Mouse (Mus musculus): ENCODE measurements around the gene Atg5. TPM values are rescaled to one million over a fixed set of nuclear protein-coding genes. Genes with fewer than 3 reads are reported as not detected.

Gene Atg5
- polyA plus RNA-seq, 1 experiment from 2014 or later, result 49.2 TPM

GRCm38 (mm10) chr10:44356625-44357024 is 88.5 kb downstream of the Atg5 start:
- H3K4me2 ChIP-seq, result no peak overlapping the region
- H3K9ac ChIP-seq, result no peak overlapping the region
- H3K4me3 ChIP-seq, result no peak overlapping the region
- no peak for ATAC-seq (ENCODE audit: insufficient number of reproducible peaks, low FRiP score, low TSS enrichment, low read depth)
- H3K9me3 ChIP-seq, result no peaks in the 10 kb centered on the region
- H3K27me3 ChIP-seq, result no peaks in the 10 kb centered on the region
- H3K36me3 ChIP-seq, result no peaks in the 10 kb centered on the region
- 0 out of 2 replicates have a peak, but pooled peaks cover 4% of the 10 kb centered on the region for H3K4me1 ChIP-seq
- 89% methylated on average over 5 of the region's 5 CpGs for WGBS
- no peak overlapping the region for H3K27ac ChIP-seq

DNA sequence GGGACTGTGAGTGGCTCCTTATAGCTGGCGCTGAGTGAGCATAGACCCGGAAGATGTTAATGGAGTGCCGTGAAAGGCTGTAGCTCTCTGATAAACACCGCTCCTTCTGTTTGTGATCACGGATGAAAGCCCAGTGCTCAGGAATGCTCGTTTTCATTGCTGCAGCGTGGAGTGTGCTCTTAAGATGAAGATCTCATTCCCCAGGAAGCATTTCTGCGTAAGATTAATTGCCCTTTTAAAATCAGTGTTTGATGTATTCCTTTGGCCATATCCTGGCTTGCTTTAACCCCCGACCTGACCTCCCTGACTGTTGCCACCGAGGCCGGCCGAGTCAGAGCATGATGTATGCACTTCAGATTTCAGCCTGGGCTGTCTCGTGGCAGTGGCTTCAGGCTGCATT is 89.2 kb downstream of the Atg5 start:
- Histone ChIP-seq H3K9ac (no peak overlapping the region), H3K27ac (no peak overlapping the region), H3K9me3 (no peaks in the 10 kb centered on the region), H3K4me3 (no peak overlapping the region), H3K27me3 (no peaks in the 10 kb centered on the region), H3K36me3 (no peaks in the 10 kb centered on the region), H3K4me2 (no peak overlapping the region), H3K4me1 (0 out of 2 replicates have a peak, but pooled peaks cover 4% of the 10 kb centered on the region)
- whole genome bisulfite sequencing, result 19% methylated on average over 13 of the region's 13 CpGs
- ATAC-seq (ENCODE audit: insufficient number of reproducible peaks, low FRiP score, low TSS enrichment, low read depth), result no peak

- Histone ChIP-seq H3K9me3 (no peaks in the 10 kb centered on the region), H3K4me3 (no peak overlapping the region), H3K4me1 (0 out of 2 replicates have a peak, but pooled peaks cover 4% of the 10 kb centered on the region), H3K9ac (no peak overlapping the region), H3K4me2 (no peak overlapping the region), H3K27ac (no peak overlapping the region), H3K27me3 (no peaks in the 10 kb centered on the region), H3K36me3 (no peaks in the 10 kb centered on the region)
- no peak for ATAC-seq (ENCODE audit: insufficient number of reproducible peaks, low FRiP score, low TSS enrichment, low read depth)
- 87% methylated on average over 6 of the region's 6 CpGs for WGBS
Observed at GRCm38 (mm10) chr10:44358816-44359215, 90.7 kb downstream of the Atg5 start.

- Histone ChIP-seq H3K4me1 (0 out of 2 replicates have a peak, but pooled peaks cover 4% of the 10 kb centered on the region), H3K9ac (no peak overlapping the region), H3K27me3 (no peaks in the 10 kb centered on the region), H3K9me3 (no peaks in the 10 kb centered on the region), H3K4me3 (no peak overlapping the region), H3K27ac (no peak overlapping the region), H3K4me2 (no peak overlapping the region), H3K36me3 (no peaks in the 10 kb centered on the region)
- ATAC-seq (ENCODE audit: insufficient number of reproducible peaks, low FRiP score, low TSS enrichment, low read depth), result no peak
- 67% methylated on average over 11 of the region's 11 CpGs for WGBS
Observed at GRCm38 (mm10) chr10:44360632-44361031, 92.5 kb downstream of the Atg5 start.

GRCm38 (mm10) chr10:44362435-44362834 is 94.3 kb downstream of the Atg5 start:
- 75% methylated on average over 5 of the region's 5 CpGs for WGBS
- Histone ChIP-seq H3K27me3 (no peaks in the 10 kb centered on the region), H3K4me3 (no peak overlapping the region), H3K4me2 (no peak overlapping the region), H3K9ac (no peak overlapping the region), H3K4me1 (0 out of 2 replicates have a peak, but pooled peaks cover under 1% of the 10 kb centered on the region), H3K9me3 (no peaks in the 10 kb centered on the region), H3K27ac (no peak overlapping the region), H3K36me3 (no peaks in the 10 kb centered on the region)
- ATAC-seq (ENCODE audit: insufficient number of reproducible peaks, low FRiP score, low TSS enrichment, low read depth), result no peak

DNA sequence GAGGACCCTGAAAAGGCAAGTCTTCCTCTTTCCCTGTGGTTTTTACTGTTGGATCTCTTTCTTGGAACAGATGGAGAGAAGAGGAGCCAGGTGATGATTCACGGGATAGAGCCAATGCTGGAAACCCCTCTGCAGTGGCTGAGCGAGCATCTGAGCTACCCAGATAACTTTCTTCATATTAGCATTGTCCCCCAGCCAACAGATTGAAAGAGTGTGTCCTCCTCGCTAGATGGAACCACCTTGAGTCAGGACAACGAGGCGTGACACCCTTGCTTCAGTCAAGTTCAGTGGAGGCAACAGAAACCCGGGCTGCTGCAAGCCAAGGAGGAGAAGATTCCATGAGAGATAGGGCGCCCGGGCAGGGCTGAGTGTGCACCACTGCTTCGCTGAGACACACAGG is 94.7 kb downstream of the Atg5 start:
- Histone ChIP-seq H3K4me3 (no peak overlapping the region), H3K9me3 (no peaks in the 10 kb centered on the region), H3K9ac (no peak overlapping the region), H3K4me1 (no peaks in the 10 kb centered on the region), H3K4me2 (no peak overlapping the region), H3K27ac (no peak overlapping the region), H3K27me3 (no peaks in the 10 kb centered on the region), H3K36me3 (no peaks in the 10 kb centered on the region)
- WGBS, result 79% methylated on average over 9 of the region's 9 CpGs
- no peak for ATAC-seq (ENCODE audit: insufficient number of reproducible peaks, low FRiP score, low TSS enrichment, low read depth)

DNA sequence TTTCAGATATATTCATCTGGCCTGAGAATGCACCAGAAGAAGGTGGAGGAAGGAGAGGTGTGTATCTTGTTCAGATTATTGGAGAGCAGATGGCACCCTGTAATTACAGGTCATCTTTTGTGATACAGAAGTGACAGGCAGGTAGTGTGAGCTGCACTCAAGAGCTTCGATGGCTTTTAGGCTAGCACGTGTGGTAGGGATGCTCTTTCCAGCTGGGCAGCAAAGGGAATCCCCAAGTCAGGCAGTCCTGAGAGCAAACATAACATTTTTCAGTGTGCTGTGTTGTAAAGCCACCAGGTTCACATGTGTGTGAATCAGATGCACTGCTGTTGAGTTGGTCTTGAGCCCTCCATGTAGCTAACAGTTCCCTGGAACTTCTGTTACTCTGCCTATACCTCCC is 98.0 kb downstream of the Atg5 start:
- Histone ChIP-seq H3K4me2 (no peak overlapping the region), H3K27me3 (no peaks in the 10 kb centered on the region), H3K9ac (no peak overlapping the region), H3K4me3 (no peak overlapping the region), H3K36me3 (no peaks in the 10 kb centered on the region), H3K9me3 (no peaks in the 10 kb centered on the region), H3K4me1 (peaks cover 7% of the 10 kb centered on the region), H3K27ac (no peak overlapping the region)
- WGBS, result 78% methylated on average over 2 of the region's 2 CpGs
- ATAC-seq (ENCODE audit: insufficient number of reproducible peaks, low FRiP score, low TSS enrichment, low read depth), result no peak

GRCm38 (mm10) chr10:44367043-44367442 is 98.9 kb downstream of the Atg5 start:
- H3K27me3 ChIP-seq, result no peaks in the 10 kb centered on the region
- peaks cover 7% of the 10 kb centered on the region for H3K4me1 ChIP-seq
- H3K9me3 ChIP-seq, result no peaks in the 10 kb centered on the region
- no peak overlapping the region for H3K27ac ChIP-seq
- 85% methylated on average over 12 of the region's 12 CpGs for WGBS
- H3K36me3 ChIP-seq, result no peaks in the 10 kb centered on the region
- H3K4me3 ChIP-seq, result no peak overlapping the region
- ATAC-seq (ENCODE audit: insufficient number of reproducible peaks, low FRiP score, low TSS enrichment, low read depth), result no peak
- H3K9ac ChIP-seq, result no peak overlapping the region
- H3K4me2 ChIP-seq, result no peak overlapping the region

GRCm38 (mm10) chr10:44368596-44368995 is 100.4 kb downstream of the Atg5 start:
- Histone ChIP-seq H3K4me3 (no peak overlapping the region), H3K4me1 (peaks cover 7% of the 10 kb centered on the region), H3K9ac (no peak overlapping the region), H3K9me3 (no peaks in the 10 kb centered on the region), H3K27me3 (no peaks in the 10 kb centered on the region), H3K36me3 (no peaks in the 10 kb centered on the region), H3K27ac (no peak overlapping the region), H3K4me2 (no peak overlapping the region)
- 53% methylated on average over 12 of the region's 13 CpGs for WGBS
- ATAC-seq (ENCODE audit: insufficient number of reproducible peaks, low FRiP score, low TSS enrichment, low read depth), result no peak

DNA sequence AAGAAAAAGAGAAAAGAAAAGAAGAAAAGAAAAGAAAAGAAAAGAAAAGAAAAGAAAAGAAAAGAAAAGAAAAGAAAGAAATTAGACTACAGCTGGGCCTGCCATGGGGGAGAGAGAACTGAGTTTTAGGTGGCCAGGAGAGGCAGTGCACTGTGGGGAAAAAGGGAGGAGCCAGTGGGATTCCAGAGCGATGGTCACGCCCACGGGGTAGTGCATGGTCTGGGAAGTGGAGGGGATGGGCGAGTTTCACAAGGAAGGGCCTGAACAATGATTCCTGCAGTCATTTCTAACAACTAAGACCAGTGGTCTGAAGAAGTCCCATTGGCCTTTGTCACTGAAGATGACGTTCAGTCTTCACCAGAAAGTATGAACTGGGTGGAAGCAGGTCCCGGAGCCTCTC is 102.5 kb downstream of the Atg5 start:
- Histone ChIP-seq H3K27ac (no peak overlapping the region), H3K4me1 (peaks cover 7% of the 10 kb centered on the region), H3K9me3 (no peaks in the 10 kb centered on the region), H3K27me3 (no peaks in the 10 kb centered on the region), H3K9ac (no peak overlapping the region), H3K4me2 (no peak overlapping the region), H3K36me3 (no peaks in the 10 kb centered on the region), H3K4me3 (no peak overlapping the region)
- no peak for ATAC-seq (ENCODE audit: insufficient number of reproducible peaks, low FRiP score, low TSS enrichment, low read depth)
- WGBS, result 65% methylated on average over 6 of the region's 6 CpGs

DNA sequence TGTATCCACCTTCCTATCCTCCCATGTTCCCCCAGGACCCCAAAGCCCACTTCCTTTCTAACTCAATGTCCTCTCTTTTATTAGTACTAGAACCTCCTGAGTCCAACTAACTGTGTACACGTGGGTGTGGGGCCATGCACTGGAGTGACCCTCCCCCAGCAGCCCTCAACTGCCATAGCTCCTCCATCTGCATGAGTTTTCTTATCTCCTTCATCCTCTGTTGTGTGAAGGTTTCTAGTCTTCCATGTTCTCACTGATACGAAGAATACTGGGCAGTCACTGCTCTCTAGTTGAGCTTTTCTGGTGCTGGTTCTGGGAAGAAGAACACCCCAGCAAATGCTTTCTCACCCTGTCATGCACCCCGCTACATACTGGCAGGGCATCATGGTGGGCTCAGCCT is 104.1 kb downstream of the Atg5 start:
- Histone ChIP-seq H3K4me1 (peaks cover 7% of the 10 kb centered on the region), H3K9ac (no peak overlapping the region), H3K4me2 (no peak overlapping the region), H3K9me3 (no peaks in the 10 kb centered on the region), H3K27me3 (no peaks in the 10 kb centered on the region), H3K36me3 (no peaks in the 10 kb centered on the region), H3K4me3 (no peak overlapping the region), H3K27ac (no peak overlapping the region)
- WGBS, result 80% methylated on average over 3 of the region's 3 CpGs
- no peak for ATAC-seq (ENCODE audit: insufficient number of reproducible peaks, low FRiP score, low TSS enrichment, low read depth)

DNA sequence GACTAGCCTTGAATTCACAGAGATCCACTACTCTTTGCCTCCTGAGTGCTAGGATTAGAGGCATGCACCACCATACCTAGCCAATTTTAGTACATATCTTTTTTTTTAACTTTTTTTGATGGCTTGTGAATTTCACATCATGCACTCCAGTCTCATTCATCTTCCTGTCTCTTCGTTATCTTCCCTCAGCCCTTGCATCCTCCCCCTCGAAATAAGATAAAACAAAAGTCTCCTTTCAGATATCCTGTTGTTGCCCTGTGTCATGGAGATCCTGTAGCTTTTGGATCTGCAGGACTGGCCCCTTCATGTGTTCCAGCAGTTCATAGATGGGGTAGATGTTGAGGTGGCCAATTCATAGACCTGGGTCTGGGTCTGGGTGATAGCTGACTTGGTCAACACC is 106.5 kb downstream of the Atg5 start:
- Histone ChIP-seq H3K9me3 (no peaks in the 10 kb centered on the region), H3K27ac (no peak overlapping the region), H3K36me3 (no peaks in the 10 kb centered on the region), H3K27me3 (no peaks in the 10 kb centered on the region), H3K9ac (no peak overlapping the region), H3K4me2 (no peak overlapping the region), H3K4me1 (peaks cover 3% of the 10 kb centered on the region; the same call in 1 of the 2 replicates), H3K4me3 (no peak overlapping the region)
- no peak for ATAC-seq (ENCODE audit: insufficient number of reproducible peaks, low FRiP score, low TSS enrichment, low read depth)
- 84% methylated on average over 2 of the region's 2 CpGs for WGBS

DNA sequence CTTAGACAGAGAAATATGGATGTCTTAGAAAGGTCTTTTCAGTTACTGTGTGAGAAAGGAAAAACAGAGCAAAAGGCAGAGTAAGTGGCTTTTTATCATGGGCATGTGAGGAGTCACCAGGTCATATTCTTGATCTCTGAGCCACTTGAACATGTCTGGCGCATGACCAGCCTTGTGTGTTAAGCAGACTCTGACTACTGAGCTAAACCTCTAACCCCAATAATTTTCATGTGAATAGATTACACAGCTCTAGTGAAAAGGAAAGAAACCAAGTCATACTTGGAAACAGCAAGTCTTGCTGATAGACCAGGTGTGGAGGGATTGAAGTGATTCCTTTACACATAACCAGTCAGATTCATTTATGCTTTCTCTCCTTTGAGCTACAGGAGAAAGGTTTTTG is 107.3 kb downstream of the Atg5 start:
- Histone ChIP-seq H3K9ac (no peak overlapping the region), H3K4me2 (no peak overlapping the region), H3K27ac (no peak overlapping the region), H3K27me3 (no peaks in the 10 kb centered on the region), H3K4me3 (no peak overlapping the region), H3K4me1 (peaks cover 10% of the 10 kb centered on the region), H3K9me3 (no peaks in the 10 kb centered on the region), H3K36me3 (no peaks in the 10 kb centered on the region)
- 90% methylated on average over 1 of the region's 1 CpGs for WGBS
- ATAC-seq (ENCODE audit: insufficient number of reproducible peaks, low FRiP score, low TSS enrichment, low read depth), result no peak

Measured in limb, embryonic 15.5 days (tissue).